Mouse (Mus musculus) cerebellum, adult 2 months (tissue): ENCODE results near the gene Palld.

Experiments
- CTCF ChIP-seq: fragments of 200-500 bp; IDR thresholded peaks from 2 replicates; pipeline ENCODE4 v1.5.1; 2011; ENCODE audit warnings: low read depth, mild to moderate bottlenecking, control low read depth, low read length, moderate library complexity, borderline replicate concordance; ENCODE audit not compliant: insufficient read depth
- POLR2A ChIP-seq: fragments of 200-500 bp; IDR thresholded peaks from 2 replicates; pipeline ENCODE4 v1.6.1; 2011; ENCODE audit warnings: low read length, control low read depth, borderline replicate concordance; ENCODE audit not compliant: insufficient read depth

DNA sequence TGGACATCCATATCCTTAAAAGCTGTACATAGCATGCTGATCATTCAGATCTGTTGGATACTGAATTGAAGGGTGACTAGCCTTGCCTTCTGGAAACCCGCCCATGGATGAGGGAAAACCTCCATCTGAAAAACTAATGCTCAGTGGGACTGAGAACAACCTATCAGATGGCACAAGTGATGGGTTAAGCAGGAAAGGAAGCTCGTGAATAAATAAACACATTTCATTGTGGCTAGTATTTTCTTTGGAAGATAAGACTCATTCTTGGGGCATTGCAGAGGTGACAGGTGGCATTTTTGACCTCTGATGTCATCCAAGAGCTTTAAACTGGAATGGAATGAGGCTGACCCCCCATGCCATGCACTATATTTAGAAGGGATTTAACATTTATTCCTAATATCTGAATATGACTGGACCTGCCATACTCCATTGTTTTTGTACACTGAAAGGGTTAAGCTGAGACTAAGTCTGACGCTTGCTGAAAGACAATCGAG lies 128.8 kb downstream of the Palld start:
- TF ChIP-seq CTCF (no peak), POLR2A (no peak)
